Mouse (Mus musculus) ovary, postnatal 10 days (tissue): ENCODE data around the gene Cacna2d1.

Experiments used
- DNase-seq: peaks from one replicate; pipeline ENCODE4 v3.0.0; 2022; ENCODE audit warnings: low spot score

Cacna2d1 gene

DNA sequence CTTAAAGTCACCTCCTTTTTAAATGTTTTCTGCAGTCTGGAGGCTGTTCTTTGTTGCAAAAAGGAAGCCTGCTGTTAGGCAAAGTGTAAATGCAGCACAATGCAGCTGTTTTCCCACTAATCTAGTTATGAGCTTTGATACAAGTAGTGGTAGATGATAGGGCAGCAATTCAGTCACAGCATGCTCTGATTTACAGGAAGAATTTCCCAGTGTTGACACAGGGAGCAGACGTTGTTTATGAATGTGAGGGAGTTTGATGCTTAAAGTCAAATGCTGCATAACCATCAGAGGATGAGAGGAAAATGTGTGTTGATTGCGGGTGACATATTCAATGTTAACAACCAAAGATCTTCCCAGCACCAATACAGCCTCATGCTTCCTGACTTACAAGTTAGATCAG, 342.6 kb downstream of the Cacna2d1 start:
- no peak for DNase-seq

DNA sequence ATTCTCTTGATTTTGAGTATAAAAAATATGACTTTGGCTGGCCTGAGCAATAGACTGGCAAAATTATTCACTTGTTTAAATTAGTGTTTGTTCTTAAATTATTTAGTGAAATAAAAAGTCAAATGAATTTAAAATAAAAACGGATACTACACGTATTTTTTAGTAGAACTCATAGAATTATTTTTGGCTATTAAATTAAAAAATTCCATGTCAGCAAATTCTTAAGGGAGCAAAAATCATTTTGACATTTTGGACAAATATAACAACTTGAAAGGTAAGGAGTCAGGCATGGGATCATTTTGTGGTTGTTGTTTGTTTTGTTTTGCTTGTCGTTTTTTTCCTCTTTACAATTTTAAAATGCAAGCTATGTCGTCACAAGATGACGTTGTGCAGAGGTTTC, 346.7 kb downstream of the Cacna2d1 start:
- no peak for DNase-seq

DNA sequence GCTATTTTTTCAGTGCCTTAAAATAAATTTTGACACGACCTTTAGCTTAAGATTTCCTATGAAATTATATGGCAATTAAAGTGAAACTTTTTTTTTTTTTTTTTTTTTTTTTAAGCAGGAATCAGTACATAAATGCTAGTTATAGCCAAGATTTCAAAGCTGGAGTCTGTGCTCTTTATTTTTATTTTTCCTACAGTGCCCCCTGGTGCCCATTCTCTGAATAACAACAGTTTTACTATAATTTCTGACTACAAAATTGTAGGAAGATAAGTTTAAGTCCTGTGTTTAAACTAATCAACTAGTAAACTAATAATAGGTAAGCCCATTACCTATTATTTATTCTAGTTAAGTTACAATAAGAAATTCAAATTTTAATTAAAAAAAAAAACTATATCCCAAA, 358.7 kb downstream of the Cacna2d1 start:
- DNase-seq: no peak

DNA sequence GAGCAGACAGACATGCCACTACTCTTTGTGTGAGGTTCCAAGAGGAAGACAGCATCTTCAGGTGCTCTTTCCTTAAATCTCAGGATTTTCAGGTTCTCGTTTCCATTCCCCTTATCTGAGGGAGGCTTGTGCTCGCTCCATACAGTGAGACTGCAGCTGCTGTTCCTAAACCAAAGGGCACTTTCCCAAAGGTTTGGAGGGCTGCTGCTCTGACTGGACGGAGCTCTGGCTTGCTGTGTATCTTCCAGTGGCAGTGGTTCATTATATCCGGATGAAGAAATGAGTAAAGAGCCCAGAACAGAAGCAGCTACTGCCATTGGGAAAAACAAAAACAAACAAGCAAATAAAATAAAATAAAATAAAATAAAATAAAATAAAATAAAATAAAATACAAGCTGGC, 359.3 kb downstream of the Cacna2d1 start:
- no peak for DNase-seq

DNA sequence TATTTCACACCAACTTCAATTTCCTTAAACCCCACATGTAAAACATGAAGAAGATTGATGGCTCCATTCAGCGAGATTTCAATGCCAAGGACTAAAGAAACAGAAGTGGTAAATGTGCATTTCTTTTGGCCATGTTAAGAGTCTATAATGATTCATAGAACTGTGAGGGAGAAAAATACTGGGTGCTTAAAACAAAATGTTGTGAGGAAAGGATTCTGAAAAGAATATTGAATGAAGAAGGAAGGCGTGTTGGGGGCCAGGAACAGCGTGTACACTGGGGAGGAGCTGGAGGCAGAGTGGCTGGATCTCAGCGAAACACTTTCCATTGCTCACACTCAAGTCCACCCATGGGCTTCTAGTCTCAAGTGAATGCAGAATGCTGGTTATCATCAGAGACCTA, 360.2 kb downstream of the Cacna2d1 start:
- no peak for DNase-seq

DNA sequence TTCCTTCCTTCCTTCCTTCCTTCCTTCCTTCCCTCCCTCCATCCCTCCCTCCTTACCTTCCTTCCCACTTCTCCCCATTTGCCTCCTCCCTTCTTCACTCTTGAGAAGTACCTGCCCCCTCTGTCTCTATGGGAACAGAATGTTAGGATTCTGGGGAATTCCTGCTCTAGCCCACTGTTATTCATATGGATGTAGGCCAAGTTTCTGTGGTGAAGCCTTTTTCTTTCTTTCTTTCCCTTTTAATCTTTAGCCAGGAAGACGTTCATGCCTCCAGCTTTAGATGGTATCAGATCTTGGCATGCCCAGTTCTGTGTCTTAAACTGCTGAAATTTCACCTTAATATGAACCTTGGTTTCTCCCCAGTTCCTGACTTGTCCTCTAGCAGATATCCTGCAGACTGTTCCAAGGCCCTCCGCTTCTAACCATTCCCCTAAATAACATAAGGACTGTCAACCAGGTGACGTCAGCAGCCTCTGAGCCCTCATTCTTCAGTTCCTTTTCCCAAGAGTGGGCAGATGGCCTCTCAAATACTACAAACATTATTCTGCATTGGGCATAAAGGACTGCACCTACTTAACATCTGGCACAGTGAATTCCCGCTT, 362.8 kb downstream of the Cacna2d1 start:
- no peak for DNase-seq

DNA sequence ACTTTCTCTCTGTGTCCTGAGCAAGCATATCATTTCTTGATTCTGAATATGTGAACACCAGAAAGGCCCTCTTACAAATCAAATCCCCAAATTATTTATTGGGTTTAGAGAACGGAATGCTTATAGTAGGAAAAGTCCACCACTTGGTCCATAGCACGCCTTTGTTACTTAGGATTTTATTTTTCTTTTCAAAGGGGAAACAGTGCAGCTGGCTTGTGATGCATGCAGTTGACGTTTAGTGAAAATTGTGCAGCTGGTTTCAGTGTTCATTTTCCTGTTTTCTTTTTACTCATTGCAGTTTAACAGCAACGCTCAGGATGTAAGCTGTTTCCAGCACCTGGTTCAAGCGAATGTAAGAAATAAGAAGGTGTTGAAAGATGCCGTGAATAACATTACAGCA, 365.1 kb downstream of the Cacna2d1 start:
- no peak for DNase-seq

DNA sequence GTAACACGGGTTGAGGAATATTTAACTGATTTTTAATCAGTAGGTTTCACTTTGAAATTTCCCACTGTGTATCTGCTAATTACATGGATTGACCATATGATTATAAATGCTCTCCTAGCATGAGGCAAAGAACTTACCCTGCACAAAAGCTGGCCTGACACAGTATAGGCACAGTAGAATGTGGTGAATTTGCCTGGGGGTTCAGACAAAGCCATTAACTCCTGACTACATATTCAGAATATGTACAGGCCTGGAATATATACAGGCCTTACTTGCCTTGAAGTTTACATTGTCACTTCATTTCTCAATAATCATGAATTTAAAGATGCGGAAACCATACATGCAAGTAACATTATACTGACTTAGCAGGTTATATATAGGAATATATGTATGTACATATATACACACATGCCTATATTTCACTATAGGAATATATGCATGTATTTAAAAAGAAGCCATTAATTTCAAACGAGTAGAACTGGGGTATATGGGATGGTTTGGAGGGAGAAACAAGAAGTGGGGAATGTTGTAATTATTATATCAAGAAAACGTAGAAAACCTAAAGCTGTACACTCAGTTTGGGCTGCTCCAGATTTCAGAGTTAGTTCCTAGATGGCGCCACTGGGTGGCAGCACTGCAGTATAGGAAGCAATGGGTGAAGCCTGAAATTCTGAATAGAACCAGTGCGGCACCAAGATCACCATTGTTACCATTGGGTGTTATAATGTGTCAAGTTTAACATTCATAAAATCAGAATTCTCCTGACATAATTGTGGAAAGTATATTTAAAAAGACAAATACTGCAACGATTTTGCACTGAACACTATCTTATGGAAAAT, 374.9 kb downstream of the Cacna2d1 start:
- peak; percentile 34 for DNase-seq

DNA sequence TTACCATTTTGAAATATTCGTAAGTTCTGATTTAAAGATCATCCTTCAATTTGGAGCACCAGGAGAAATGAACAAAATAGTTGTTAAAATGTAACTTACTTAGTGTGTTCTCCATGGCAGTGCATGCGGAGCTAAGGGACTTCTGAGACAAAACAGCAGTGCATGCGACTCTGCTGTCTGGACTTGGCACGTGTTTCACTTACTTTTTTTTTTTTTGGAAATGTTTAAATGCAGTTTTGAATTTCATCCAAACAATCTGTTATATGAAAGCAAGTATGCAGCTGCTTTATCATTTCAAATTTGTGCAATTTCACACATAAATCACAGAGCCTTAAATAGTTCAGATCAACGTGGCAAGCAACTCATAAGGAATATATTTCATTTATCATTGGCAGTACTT, 379.8 kb downstream of the Cacna2d1 start:
- no peak for DNase-seq

DNA sequence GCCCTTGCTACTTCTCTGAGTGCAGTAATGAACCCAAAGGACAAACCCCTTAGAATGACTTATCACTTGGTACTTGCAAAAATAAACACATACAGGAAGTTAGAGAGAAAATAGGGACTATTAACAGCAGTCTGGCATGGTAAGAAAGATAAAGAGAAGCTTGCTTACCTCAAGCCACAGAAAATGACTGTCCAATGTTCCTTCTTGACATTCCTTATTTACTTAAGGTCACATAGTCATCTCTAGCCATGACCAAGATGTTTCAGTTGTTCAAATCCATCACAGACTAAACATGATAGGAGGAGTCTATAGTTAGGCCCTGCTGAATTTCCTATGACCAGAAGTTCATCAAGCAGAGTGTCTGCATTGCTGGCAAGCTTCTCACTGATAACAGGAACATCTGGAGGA, 381.5 kb downstream of the Cacna2d1 start:
- DNase-seq: no peak

DNA sequence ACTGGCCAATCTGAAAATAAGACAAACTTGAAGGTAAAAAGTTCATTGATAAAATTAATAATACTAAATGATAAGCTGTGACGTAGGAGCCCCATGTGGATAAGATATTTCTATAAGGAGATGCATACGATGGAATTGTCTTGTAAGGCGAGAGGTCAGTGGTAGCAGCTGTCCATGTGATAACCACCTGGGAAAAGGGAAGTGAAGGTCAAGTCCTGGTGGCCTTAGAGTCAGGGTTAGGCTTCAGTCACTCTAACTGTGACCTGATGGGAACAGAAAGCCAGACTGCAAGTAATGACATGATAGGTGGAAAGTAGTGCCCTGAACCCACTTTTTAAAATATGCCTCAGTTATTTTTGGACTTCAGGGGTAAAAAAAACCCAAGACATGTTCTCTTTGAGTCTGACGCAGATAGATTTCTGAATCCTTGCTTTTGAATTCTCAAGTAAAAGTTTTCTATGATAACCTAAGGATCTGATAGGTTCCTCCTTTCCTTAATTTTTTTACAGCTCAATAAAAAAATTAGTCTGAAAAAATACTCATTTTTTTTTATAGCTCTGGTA, 383.3 kb downstream of the Cacna2d1 start:
- no peak for DNase-seq

DNA sequence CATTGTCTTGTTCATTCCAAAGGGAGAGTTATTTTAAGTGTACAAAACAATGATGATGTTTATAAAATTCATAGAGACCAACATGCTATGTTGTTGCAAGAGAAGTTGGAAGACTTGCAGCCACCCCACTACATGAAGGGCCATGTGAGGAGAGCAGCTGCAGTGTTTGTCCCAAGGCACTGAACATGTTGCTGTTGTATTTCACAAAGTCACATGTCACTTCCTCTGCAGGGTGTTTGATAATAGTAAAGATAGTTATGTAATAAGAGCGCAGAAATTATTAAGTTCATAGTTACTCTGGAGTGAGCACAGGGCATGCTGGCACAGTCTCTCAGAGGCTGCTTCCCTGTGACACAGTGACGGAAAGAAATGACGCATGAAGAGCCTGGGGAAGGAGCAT, 392.1 kb downstream of the Cacna2d1 start:
- DNase-seq: no peak

DNA sequence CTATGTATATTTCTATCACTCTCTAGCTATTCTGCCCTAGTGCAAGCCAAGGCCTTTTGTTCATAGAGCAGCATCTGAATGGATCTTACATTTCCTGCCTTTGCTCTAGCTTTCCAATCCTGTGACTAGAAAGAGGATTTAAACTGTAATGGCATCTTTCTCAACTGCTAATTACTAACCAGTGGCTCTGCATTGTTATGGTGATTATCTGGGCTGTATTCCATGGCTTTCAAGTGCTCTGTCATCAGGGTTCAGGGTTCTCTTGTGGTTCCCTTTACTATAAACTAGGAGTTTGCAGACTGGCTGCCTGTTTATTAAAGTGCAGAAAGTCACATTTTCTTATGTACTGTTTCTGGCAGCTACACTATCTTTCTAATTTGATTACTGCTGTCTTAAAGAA, 410.9 kb downstream of the Cacna2d1 start:
- DNase-seq: no peak

DNA sequence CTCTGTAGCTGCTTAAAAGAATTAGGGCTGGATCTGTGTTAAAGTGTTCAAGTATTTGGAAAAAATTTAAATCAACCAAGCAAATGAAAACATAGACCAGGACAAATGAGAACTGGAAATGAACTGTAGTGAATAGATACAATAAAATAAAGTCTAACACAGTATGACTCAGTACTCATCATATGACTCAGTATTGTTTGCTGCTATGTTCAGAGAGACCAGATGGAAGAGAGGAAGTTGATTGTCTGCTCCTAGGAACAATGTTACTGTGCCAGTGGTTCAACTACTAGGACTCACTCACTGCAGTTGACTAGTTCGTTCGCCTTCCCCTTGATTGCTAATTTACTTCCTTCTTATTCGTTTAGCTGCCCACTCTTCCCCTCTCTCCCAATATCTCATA, 421.3 kb downstream of the Cacna2d1 start:
- DNase-seq: no peak

DNA sequence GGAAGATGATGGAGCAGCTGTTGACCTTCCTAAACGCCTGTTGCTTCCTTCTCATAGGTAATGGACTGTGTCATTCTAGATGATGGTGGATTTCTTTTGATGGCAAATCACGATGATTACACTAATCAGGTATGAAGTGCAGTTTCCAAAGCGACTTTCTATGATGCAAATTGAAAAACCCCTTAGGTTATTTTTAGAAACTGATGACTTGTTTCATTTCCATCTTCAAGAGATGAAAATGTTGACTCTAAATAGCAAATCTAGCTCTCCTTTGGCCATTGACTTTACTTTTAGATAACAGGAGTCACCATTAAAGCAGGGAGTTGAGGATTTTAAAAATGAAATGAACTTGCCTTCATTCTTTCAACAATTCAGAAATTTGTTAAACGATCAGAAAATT, 423.2 kb downstream of the Cacna2d1 start:
- no peak for DNase-seq

DNA sequence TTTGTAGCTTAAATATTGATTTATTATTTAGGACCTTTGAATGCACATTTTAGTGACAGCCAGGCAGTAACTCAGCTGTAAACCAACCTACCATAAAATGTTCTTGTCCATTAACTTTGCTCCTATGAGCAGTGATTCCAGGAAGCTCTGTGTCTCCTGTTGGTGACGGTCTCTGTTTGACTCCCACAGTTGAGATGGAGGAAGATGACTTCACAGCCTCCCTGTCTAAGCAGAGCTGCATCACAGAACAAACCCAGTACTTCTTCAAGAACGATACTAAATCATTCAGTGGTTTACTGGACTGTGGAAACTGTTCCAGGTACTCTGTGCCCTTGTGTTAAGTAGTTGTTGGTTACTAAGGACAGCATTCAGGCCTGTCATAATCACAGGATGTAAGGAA, 427.6 kb downstream of the Cacna2d1 start:
- DNase-seq: no peak

DNA sequence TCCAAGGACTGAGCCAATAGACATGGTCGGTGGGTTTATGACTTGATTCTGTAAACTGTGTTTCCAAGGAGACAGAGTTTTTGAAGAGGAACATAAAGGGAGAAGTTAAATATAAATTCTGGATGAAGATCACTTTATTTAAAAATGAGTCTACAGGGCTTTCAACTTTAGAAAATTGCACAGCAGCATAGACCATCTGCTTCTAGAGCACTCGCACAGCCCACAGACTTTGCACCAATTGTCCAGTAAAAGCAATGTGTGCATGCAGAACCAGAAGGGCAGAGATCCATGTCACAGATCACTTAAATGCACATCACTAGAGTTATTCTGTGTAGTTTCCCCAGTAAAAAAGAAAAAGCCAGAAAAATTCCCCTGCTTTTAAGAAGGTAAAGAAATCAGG, 428.7 kb downstream of the Cacna2d1 start:
- no peak for DNase-seq

DNA sequence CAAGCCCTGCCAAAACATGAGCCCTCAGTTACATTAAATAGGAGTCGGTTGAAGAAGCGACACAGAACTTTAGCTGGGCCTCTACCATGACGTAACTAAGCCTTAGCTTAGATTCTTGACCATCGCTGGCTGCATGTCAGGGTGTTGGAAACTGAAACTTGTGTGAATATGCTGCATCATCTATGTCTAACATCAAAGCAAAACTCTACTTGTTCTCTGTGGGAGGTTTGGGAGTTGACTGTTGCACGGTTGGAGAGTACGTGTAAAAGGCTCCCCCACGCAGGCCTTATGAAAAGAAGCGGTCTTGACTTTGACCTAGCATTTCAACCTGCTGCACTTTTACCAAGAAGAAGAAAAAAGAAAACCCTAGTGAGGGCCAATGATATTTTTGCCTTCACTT, 436.2 kb downstream of the Cacna2d1 start:
- DNase-seq: no peak

DNA sequence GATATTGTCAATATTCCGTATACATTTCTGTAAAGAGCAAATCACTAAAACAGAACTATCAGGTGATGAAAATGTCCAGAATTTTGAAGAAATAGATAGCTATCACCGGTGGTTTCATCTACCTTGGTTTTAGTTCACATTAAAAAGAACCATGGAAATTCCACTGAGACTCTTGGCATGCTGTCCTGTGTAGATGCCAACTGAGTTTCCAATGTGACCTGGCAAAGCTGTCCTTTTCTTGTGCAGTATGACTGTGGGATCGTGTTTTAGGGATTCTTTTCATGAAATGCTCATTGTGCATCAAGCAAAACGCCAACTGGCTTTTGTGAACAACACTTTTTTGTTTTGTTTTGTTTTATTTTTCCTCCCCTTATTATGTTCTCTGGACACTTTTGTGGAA, 439.5 kb downstream of the Cacna2d1 start:
- DNase-seq: no peak

DNA sequence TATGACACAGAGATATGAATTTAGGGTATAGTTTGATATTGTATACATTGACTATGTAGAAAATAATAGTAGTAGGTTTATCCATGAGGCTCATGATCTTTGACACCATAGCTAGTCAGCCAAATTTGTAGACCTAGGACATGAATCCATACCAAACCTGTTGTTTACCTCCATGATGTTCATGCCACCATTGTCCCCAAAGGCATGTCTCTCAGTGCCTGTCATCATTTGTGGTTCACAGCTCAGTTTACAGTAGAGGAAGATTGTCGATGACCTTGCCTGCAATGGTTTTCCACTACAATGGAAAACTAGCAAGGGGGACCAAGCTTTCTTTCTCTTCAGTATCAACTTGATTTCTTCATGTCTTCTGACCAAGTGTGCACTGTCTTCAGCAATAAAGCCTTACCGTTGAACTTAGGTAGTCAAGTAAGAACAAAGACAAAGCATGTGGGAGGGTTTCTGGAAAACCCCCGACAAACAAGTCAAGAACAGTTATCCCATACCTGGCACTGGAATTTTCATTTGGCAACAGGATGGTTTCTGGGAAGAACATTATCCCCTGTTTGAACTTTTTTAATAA, 441.9 kb downstream of the Cacna2d1 start:
- no peak for DNase-seq

DNA sequence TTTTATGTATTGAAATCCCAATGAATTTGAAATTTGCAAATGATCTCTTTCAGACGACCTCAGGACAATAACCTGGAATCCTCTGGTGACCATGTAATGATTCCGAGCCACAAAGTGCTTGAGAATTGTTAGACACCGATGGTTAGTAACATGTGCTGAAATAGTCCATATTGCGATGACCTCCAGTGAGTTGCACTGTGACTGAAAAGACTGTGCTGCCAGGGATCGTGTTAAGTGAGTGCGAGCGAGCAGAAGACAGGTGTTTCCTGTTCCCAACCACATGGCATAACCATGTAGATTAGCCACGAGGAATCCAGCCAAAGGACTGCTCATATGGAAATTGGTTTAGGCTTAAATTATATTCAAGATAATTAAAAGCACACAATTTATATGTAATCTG, 475.5 kb downstream of the Cacna2d1 start:
- DNase-seq: no peak

DNA sequence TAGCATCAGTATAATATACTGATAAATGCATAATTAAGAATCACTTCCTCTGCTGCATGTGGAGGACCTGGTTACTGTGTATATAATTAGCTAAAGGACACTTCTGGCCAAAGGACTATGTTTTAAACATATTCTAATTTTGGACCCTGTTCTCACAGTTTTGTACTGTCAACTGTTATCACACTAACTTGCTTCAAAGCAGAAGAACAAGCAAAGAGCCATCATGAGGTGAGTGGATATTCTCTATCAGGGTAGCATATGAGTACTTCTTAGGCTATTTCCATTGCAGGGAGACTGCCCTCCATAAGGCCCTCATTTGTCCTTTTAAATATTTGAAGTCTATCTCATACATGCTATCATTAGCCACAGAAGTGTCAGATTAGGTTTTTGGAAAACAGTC, 480.2 kb downstream of the Cacna2d1 start:
- DNase-seq: no peak

DNA sequence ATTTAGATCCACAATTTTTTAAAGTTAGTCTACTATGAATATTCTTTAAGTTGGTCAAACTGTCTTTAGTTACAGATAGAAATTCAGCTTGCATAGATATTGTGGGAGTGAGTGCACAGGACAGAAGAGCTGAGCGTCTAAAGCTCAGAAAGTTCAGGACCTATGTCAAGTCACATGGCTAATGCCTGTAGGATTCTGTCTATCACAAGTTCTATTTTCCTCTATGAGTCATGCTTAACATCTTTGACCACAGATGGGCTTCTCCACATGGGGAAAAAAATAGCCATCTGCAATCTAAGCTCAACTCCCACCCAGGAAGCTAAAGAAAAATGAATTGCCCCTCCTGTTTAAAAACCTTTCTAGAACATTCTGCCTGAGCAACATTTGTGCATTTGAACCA, 483.5 kb downstream of the Cacna2d1 start:
- DNase-seq: no peak
